Mouse (Mus musculus): ENCODE measurements around the gene 6030498E09Rik. TPM values are rescaled to one million over a fixed set of nuclear protein-coding genes. Genes with fewer than 3 reads are reported as not detected.

6030498E09Rik gene
- total RNA-seq (2014; rRNA removed) (0.71 TPM in 1 of 2 replicates, not detected in the other), polyA plus RNA-seq (2015; fragmentation: Nextera tagmentation; extraction: Ambion mirVana) (0.11 TPM in 1 of 2 replicates, not detected in the other)

GRCm38 (mm10) chrX:38772478-38772877 lies at the start of gene 6030498E09Rik:
6030498E09Rik (plus strand) TSS chrX:38772671.
- 74% methylated on average over 9 of the region's 9 CpGs for WGBS
- Histone ChIP-seq H3K9me3 (ENCODE audit: low read length) (no peaks in the 10 kb centered on the region), H3K27ac (ENCODE audit: low read depth, low read length) (no peak within 1 kb of the TSS), H3K4me1 (ENCODE audit: insufficient read depth, low read length) (no peaks in the 10 kb centered on the region), H3K4me2 (ENCODE audit: low read depth, low read length, poor library complexity, severe bottlenecking) (no peak within 1 kb of the TSS), H3K27me3 (ENCODE audit: insufficient read depth, low read length) (no peaks in the 10 kb centered on the region), H3K36me3 (ENCODE audit: insufficient read depth, low read length) (no peaks in the 10 kb centered on the region), H3K4me3 (ENCODE audit: low read depth, low read length) (no peak within 1 kb of the TSS), H3K9ac (replicated peaks; ENCODE audit: low read length, poor library complexity, severe bottlenecking) (no peak within 1 kb of the TSS)
- TF ChIP-seq CTCF (IDR thresholded peaks at IDR 0.05): no peak
- ATAC-seq (ENCODE audit: low FRiP score) (no peak), DNase-seq (ENCODE audit: low spot score) (no peak)

- no peak overlapping the region for H3K27ac ChIP-seq (ENCODE audit: low read depth, low read length)
- WGBS: 42% methylated on average over 5 of the region's 5 CpGs
- H3K9me3 ChIP-seq (ENCODE audit: low read length): no peaks in the 10 kb centered on the region
- no peaks in the 10 kb centered on the region for H3K27me3 ChIP-seq (ENCODE audit: insufficient read depth, low read length)
- no peak overlapping the region for H3K4me3 ChIP-seq (ENCODE audit: low read depth, low read length)
- no peaks in the 10 kb centered on the region for H3K4me1 ChIP-seq (ENCODE audit: insufficient read depth, low read length)
- no peak for ATAC-seq (ENCODE audit: low FRiP score)
- H3K4me2 ChIP-seq (ENCODE audit: low read depth, low read length, poor library complexity, severe bottlenecking): no peak overlapping the region
- no peaks in the 10 kb centered on the region for H3K36me3 ChIP-seq (ENCODE audit: insufficient read depth, low read length)
- TF ChIP-seq CTCF (IDR thresholded peaks at IDR 0.05): no peak
- no peak overlapping the region for H3K9ac ChIP-seq (replicated peaks; ENCODE audit: low read length, poor library complexity, severe bottlenecking)
- peak; percentile 0 for DNase-seq (ENCODE audit: low spot score)
Observed at GRCm38 (mm10) chrX:38730081-38730480, 42.4 kb upstream of the 6030498E09Rik start.

GRCm38 (mm10) chrX:38730639-38731038 lies 41.8 kb upstream of the 6030498E09Rik start:
- H3K36me3 ChIP-seq (ENCODE audit: insufficient read depth, low read length): no peaks in the 10 kb centered on the region
- H3K4me1 ChIP-seq (ENCODE audit: insufficient read depth, low read length): no peaks in the 10 kb centered on the region
- WGBS: 25% methylated on average over 2 of the region's 2 CpGs
- H3K4me3 ChIP-seq (ENCODE audit: low read depth, low read length): no peak overlapping the region
- ATAC-seq (ENCODE audit: low FRiP score) (no peak), DNase-seq (ENCODE audit: low spot score) (peak; percentile 15)
- H3K9ac ChIP-seq (replicated peaks; ENCODE audit: low read length, poor library complexity, severe bottlenecking): no peak overlapping the region
- no peak overlapping the region for H3K27ac ChIP-seq (ENCODE audit: low read depth, low read length)
- TF ChIP-seq CTCF (IDR thresholded peaks at IDR 0.05): no peak
- no peaks in the 10 kb centered on the region for H3K27me3 ChIP-seq (ENCODE audit: insufficient read depth, low read length)
- no peak overlapping the region for H3K4me2 ChIP-seq (ENCODE audit: low read depth, low read length, poor library complexity, severe bottlenecking)
- no peaks in the 10 kb centered on the region for H3K9me3 ChIP-seq (ENCODE audit: low read length)

GRCm38 (mm10) chrX:38733683-38734082 lies 38.8 kb upstream of the 6030498E09Rik start:
- no peaks in the 10 kb centered on the region for H3K36me3 ChIP-seq (ENCODE audit: insufficient read depth, low read length)
- DNase-seq (ENCODE audit: low spot score) (no peak), ATAC-seq (ENCODE audit: low FRiP score) (no peak)
- H3K4me1 ChIP-seq (ENCODE audit: insufficient read depth, low read length): no peaks in the 10 kb centered on the region
- no peak overlapping the region for H3K9ac ChIP-seq (replicated peaks; ENCODE audit: low read length, poor library complexity, severe bottlenecking)
- no peak overlapping the region for H3K4me3 ChIP-seq (ENCODE audit: low read depth, low read length)
- no peaks in the 10 kb centered on the region for H3K27me3 ChIP-seq (ENCODE audit: insufficient read depth, low read length)
- WGBS: 95% methylated on average over 5 of the region's 5 CpGs
- no peak for TF ChIP-seq CTCF (IDR thresholded peaks at IDR 0.05)
- H3K9me3 ChIP-seq (ENCODE audit: low read length): no peaks in the 10 kb centered on the region
- no peak overlapping the region for H3K4me2 ChIP-seq (ENCODE audit: low read depth, low read length, poor library complexity, severe bottlenecking)
- H3K27ac ChIP-seq (ENCODE audit: low read depth, low read length): no peak overlapping the region

- H3K4me1 ChIP-seq (ENCODE audit: insufficient read depth, low read length): no peaks in the 10 kb centered on the region
- ATAC-seq (ENCODE audit: low FRiP score) (no peak), DNase-seq (ENCODE audit: low spot score) (peak; percentile 1)
- no peaks in the 10 kb centered on the region for H3K9me3 ChIP-seq (ENCODE audit: low read length)
- no peak for TF ChIP-seq CTCF (IDR thresholded peaks at IDR 0.05)
- WGBS: 47% methylated on average over 13 of the region's 13 CpGs
- no peak overlapping the region for H3K4me2 ChIP-seq (ENCODE audit: low read depth, low read length, poor library complexity, severe bottlenecking)
- H3K9ac ChIP-seq (replicated peaks; ENCODE audit: low read length, poor library complexity, severe bottlenecking): no peak overlapping the region
- H3K27me3 ChIP-seq (ENCODE audit: insufficient read depth, low read length): no peaks in the 10 kb centered on the region
- H3K4me3 ChIP-seq (ENCODE audit: low read depth, low read length): no peak overlapping the region
- H3K27ac ChIP-seq (ENCODE audit: low read depth, low read length): no peak overlapping the region
- H3K36me3 ChIP-seq (ENCODE audit: insufficient read depth, low read length): no peaks in the 10 kb centered on the region
Observed at GRCm38 (mm10) chrX:38734916-38735880, 37.3 kb upstream of the 6030498E09Rik start.

GRCm38 (mm10) chrX:38771453-38771852 lies 1.0 kb upstream of the 6030498E09Rik start:
- Histone ChIP-seq H3K27me3 (ENCODE audit: insufficient read depth, low read length) (no peaks in the 10 kb centered on the region), H3K4me3 (ENCODE audit: low read depth, low read length) (no peak overlapping the region), H3K9me3 (ENCODE audit: low read length) (no peaks in the 10 kb centered on the region), H3K4me1 (ENCODE audit: insufficient read depth, low read length) (no peaks in the 10 kb centered on the region), H3K4me2 (ENCODE audit: low read depth, low read length, poor library complexity, severe bottlenecking) (no peak overlapping the region), H3K36me3 (ENCODE audit: insufficient read depth, low read length) (no peaks in the 10 kb centered on the region), H3K27ac (ENCODE audit: low read depth, low read length) (no peak overlapping the region), H3K9ac (replicated peaks; ENCODE audit: low read length, poor library complexity, severe bottlenecking) (no peak overlapping the region)
- WGBS: 88% methylated on average over 2 of the region's 2 CpGs
- peak; percentile 60; the same call in 1 of the 2 replicates for ATAC-seq (ENCODE audit: low FRiP score)
- peak; percentile 25 for TF ChIP-seq CTCF (IDR thresholded peaks at IDR 0.05)
- no peak for DNase-seq (ENCODE audit: low spot score)
